Mouse (Mus musculus) layer of hippocampus, postnatal 10 days (tissue): ENCODE results near the gene Thtpa. TPM values are rescaled to one million over a fixed set of nuclear protein-coding genes. Genes with fewer than 3 reads are reported as not detected.

Experiments used
- DNase-seq, 2 experiments: peaks; one replicate each; pipeline ENCODE4 v3.0.0; 2021; ENCODE audit warnings: low spot score in 2 of 2
- total RNA-seq, 2 experiments: library from RNA; stranded (reverse); gene quantifications; 2 replicates each; pipeline ENCODE4 v1.2.3; 2021

The Thtpa gene
- total RNA-seq, 2 experiments from 2014 or later, result 26.5 to 31.1 TPM

DNA sequence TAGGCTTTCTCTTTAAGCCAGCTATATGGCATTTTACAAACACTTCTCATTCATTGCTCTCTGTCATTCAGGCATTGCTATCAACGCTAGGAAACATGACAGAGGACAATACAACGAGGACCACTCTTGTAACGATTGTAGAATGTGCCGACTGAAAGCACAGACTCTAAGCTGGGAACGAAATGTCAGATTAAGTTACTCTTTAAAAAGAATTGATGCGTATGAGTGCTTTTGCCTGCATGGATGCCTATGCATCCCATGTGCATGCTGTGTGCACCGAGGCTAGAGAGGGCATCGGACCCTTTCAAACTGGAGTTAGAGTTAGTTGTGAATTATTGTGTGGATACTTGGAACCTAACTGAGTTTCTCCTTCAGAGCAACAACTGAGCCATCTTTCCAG, 41.1 kb downstream of the Thtpa start:
- DNase-seq, result no peak

- no peak for DNase-seq
These were observed 44.7 kb downstream of the Thtpa start for GRCm38 (mm10) chr14:55139313-55139712.

GRCm38 (mm10) chr14:55146324-55146723, 51.7 kb downstream of the Thtpa start:
- no peak for DNase-seq

- DNase-seq, result peak in 1 of 2 experiments; percentile 35
These were observed 52.3 kb downstream of the Thtpa start for GRCm38 (mm10) chr14:55146829-55147401.

- DNase-seq, result peak; percentile 85 to 86
These were observed 53.9 kb downstream of the Thtpa start for GRCm38 (mm10) chr14:55148363-55148915.

Other genes with a start within 250 kb of the Thtpa start
- gene Homez, start 223.8 kb upstream of the Thtpa start, total RNA-seq, result 10 to 100 TPM; 16.6 to 16.8 TPM
- 10 to 100 TPM; 36.7 to 40.0 TPM for gene Ppp1r3e, start 217.2 kb upstream of the Thtpa start, total RNA-seq
- 10 to 100 TPM; 68.8 to 72.1 TPM for gene Bcl2l2, start 211.4 kb upstream of the Thtpa start, total RNA-seq
- 1 to 10 TPM in 1 of 2 experiments, not detected in 1; 9.9 TPM for gene Gm20521, start 211.3 kb upstream of the Thtpa start, total RNA-seq
- gene Pabpn1, start 202.3 kb upstream of the Thtpa start, total RNA-seq, result 100 to 1,000 TPM; 266 to 288 TPM
- 100 to 1,000 TPM; 606 to 608 TPM for gene Slc22a17, start 181.7 kb upstream of the Thtpa start, total RNA-seq
- 10 to 100 TPM; 16.8 to 17.9 TPM for gene Efs, start 168.7 kb upstream of the Thtpa start, total RNA-seq
- gene Il25, start 162.1 kb upstream of the Thtpa start, total RNA-seq, result not detected
- gene Cmtm5, start 158.5 kb upstream of the Thtpa start, total RNA-seq, result 10 to 100 TPM; 33.5 to 37.0 TPM
- 1 to 10 TPM; 3.1 to 4.9 TPM for gene Myh6, start 127.9 kb upstream of the Thtpa start, total RNA-seq
- gene Gm17428, start 117.9 kb upstream of the Thtpa start, total RNA-seq, result not detected
- gene Myh7, start 100.2 kb upstream of the Thtpa start, total RNA-seq, result 1 to 10 TPM; 4.4 to 7.4 TPM
- 10 to 100 TPM; 30.0 to 39.1 TPM for gene Ngdn, start 79.3 kb upstream of the Thtpa start, total RNA-seq
- 10 to 100 TPM; 34.0 to 39.3 TPM for gene Zfhx2, start 2.5 kb upstream of the Thtpa start, total RNA-seq
- gene Ap1g2, start 11.8 kb downstream of the Thtpa start, total RNA-seq, result 10 to 100 TPM; 19.2 to 20.6 TPM
- gene Jph4, start 22.2 kb downstream of the Thtpa start, total RNA-seq, result 100 to 1,000 TPM; 410 to 431 TPM
- under 1 TPM in 1 of 2 experiments, not detected in 1; 0.38 TPM for gene Dhrs2, start 127.2 kb downstream of the Thtpa start, total RNA-seq